Mouse (Mus musculus) heart, adult 2 months (tissue): ENCODE results near the gene Inpp5b. TPM values are rescaled to one million over a fixed set of nuclear protein-coding genes. Genes with fewer than 3 reads are reported as not detected.
A peak's percentile ranks its signal among the peaks of the same experiment; 100 is the strongest.

ENCODE experiments used
- DNase-seq, 2 experiments: peaks; one replicate each; pipeline ENCODE4 v3.0.0; 2021
- H3K27ac ChIP-seq: fragments of 200-600 bp; 2 replicates; pipeline ENCODE4 v1.8.1; 2022
- H3K27me3 ChIP-seq: fragments of 200-500 bp; 2 replicates; pipeline ENCODE4 v1.6.1; 2012; ENCODE audit warnings: mild to moderate bottlenecking, low read length, inconsistent platforms, mixed read lengths; ENCODE audit not compliant: control insufficient read depth, insufficient read depth
- H3K36me3 ChIP-seq: fragments of 200-500 bp; 2 replicates; pipeline ENCODE4 v1.6.1; 2012; ENCODE audit warnings: low read length, inconsistent platforms; ENCODE audit not compliant: control insufficient read depth, insufficient read depth
- H3K4me1 ChIP-seq: fragments of 200-500 bp; 2 replicates; pipeline ENCODE4 v1.6.1; 2011; ENCODE audit warnings: low read length; ENCODE audit not compliant: control insufficient read depth, insufficient read depth
- H3K4me3 ChIP-seq: fragments of 200-600 bp; 2 replicates; pipeline ENCODE4 v1.8.1; 2022
- H3K79me2 ChIP-seq: fragments of 200-500 bp; replicated peaks from 2 replicates; pipeline ENCODE4 v1.6.1; 2012; ENCODE audit warnings: mild to moderate bottlenecking, inconsistent platforms, low read length, moderate library complexity, mixed read lengths; ENCODE audit not compliant: control insufficient read depth, insufficient read depth
- H3K9ac ChIP-seq: fragments of 200-500 bp; 2 replicates; pipeline ENCODE4 v1.6.1; 2012; ENCODE audit warnings: low read depth, mild to moderate bottlenecking, control low read depth, inconsistent platforms, low read length, mixed read lengths
- CTCF ChIP-seq: fragments of 200-600 bp; IDR thresholded peaks from 2 replicates; pipeline ENCODE4 v1.8.1; 2022; ENCODE audit warnings: antibody characterized with exemption, mild to moderate bottlenecking, moderate library complexity
- EP300 ChIP-seq: fragments of 200-500 bp; IDR thresholded peaks from 2 replicates; pipeline ENCODE4 v1.6.1; 2011; ENCODE audit warnings: low read depth, low read length, control low read depth; ENCODE audit not compliant: insufficient read depth
- POLR2A ChIP-seq: fragments of 200-500 bp; IDR thresholded peaks from 2 replicates; pipeline ENCODE4 v1.6.1; 2011; ENCODE audit warnings: mild to moderate bottlenecking, low read depth, low read length, control low read depth; ENCODE audit not compliant: insufficient read depth
- WGBS: fragments of 180-500 bp; shearing (Covaris S2); methylation state at CpG from one replicate; pipeline ENCODE4 v1.1.7; 2018; 5-methylcytosine and 5-hydroxymethylcytosine counted together
- intact Hi-C: fragments of 180-260 bp; cut with DNase I; formaldehyde crosslinking; loops from one replicate; pipeline ENCODE4 v1.15.1; 2025
- polyA plus RNA-seq: library from polyadenylated mRNA; depleted of rRNA; stranded (reverse); fragments of >200 nt; gene quantifications from 2 replicates; pipeline ENCODE4 v1.2.3, GENCODE M21; 2012
- total RNA-seq, 2 experiments: library from RNA; stranded (reverse); gene quantifications; 2 replicates each; pipeline ENCODE4 v1.2.3; 2021

Gene Inpp5b
- total and polyA plus RNA-seq, 3 experiments = 8.0 to 17.8 (median 8.2) TPM

DNA sequence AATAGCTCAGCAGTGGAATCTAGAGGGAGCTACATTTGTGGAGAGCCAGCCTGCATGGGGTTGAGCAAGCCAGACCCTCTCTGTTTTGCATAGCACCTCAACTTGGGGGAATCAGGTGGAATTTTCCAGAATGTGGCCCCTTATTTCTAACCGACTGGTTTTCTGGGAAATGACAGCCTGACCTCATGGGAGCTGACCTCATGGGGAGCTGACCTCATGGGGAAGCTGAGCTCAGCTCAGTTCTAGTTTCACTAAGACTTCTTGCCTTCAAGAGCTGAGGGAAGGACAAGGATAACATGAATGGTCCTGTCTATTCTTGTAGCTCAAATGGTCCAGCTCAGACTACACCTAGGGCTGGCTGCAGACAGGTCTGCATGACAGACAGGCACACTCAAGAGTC, 2.9 kb upstream of the Inpp5b start:
- no peak overlapping the region for H3K4me3 ChIP-seq
- no peaks in the 10 kb centered on the region for H3K27me3 ChIP-seq
- peaks cover 2% of the 10 kb centered on the region; the same call in 1 of the 2 replicates for H3K4me1 ChIP-seq
- WGBS = 25% methylated on average over 1 of the region's 1 CpGs
- no peak overlapping the region for H3K27ac ChIP-seq
- intact Hi-C loops = no loop called here
- no peaks in the 10 kb centered on the region for H3K36me3 ChIP-seq
- H3K9ac ChIP-seq = no peak overlapping the region
- TF ChIP-seq EP300 (no peak), POLR2A (no peak), CTCF (no peak)
- H3K79me2 ChIP-seq = no peaks in the 10 kb centered on the region
- DNase-seq = no peak

DNA sequence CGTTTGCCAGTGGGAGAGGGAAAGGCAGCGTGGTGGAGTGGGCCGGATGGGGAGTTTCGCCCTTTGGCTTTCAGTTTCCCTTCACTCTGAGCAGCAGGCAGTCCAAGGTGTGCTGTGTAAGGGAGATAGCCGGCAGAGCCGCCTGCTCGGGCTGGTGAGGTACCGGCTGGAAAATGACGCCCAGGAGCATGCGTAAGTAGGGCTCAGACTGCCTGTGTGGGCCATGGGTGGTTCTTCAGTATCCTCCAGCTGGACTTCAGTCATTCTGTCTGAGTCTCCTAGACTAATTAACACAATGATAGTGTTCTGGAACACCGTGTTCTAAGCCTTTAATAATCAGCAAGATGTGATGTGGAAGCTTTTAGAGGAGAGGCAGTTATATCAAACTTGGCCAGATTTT, 1.2 kb downstream of the Inpp5b start:
- Histone ChIP-seq H3K27me3 (no peaks in the 10 kb centered on the region), H3K4me1 (peaks cover 2% of the 10 kb centered on the region; the same call in 1 of the 2 replicates), H3K79me2 (no peaks in the 10 kb centered on the region), H3K36me3 (no peaks in the 10 kb centered on the region), H3K9ac (no peak overlapping the region), H3K27ac (no peak overlapping the region), H3K4me3 (no peak overlapping the region)
- intact Hi-C loops = loop anchor here (5.0 kb wide), 1 partner anchor 104 kb away; no protein-coding TSS in a partner anchor
- no peak for DNase-seq
- WGBS = 81% methylated on average over 11 of the region's 11 CpGs
- TF ChIP-seq POLR2A (no peak), CTCF (no peak), EP300 (no peak)

DNA sequence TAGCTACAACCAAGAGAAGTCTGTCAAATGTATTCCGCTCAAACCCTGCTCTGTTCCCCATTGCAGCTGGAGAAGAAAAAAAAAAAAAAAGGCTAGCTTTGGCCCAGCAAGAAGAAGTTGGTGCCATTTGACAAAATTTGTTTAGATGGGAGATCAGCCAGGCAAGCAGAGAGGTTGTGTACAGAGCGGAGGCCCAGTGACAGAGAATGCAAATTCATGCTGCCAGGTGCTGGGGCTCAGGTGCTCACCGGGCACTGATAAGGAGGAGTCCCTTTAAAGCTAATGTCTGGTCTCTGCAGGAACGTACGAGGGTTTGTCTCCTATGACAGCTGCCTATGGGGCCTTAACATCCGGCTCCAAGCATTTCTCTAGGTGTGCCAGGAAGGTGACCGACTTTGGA, 4.9 kb downstream of the Inpp5b start:
- WGBS = 85% methylated on average over 7 of the region's 7 CpGs
- no peak overlapping the region for H3K4me3 ChIP-seq
- no peaks in the 10 kb centered on the region for H3K36me3 ChIP-seq
- DNase-seq = no peak
- no peak overlapping the region for H3K9ac ChIP-seq
- no peak overlapping the region for H3K27ac ChIP-seq
- H3K79me2 ChIP-seq = no peaks in the 10 kb centered on the region
- H3K27me3 ChIP-seq = no peaks in the 10 kb centered on the region
- intact Hi-C loops = no loop called here
- TF ChIP-seq EP300 (no peak), CTCF (no peak), POLR2A (no peak)
- H3K4me1 ChIP-seq = peaks cover 2% of the 10 kb centered on the region; the same call in 1 of the 2 replicates

DNA sequence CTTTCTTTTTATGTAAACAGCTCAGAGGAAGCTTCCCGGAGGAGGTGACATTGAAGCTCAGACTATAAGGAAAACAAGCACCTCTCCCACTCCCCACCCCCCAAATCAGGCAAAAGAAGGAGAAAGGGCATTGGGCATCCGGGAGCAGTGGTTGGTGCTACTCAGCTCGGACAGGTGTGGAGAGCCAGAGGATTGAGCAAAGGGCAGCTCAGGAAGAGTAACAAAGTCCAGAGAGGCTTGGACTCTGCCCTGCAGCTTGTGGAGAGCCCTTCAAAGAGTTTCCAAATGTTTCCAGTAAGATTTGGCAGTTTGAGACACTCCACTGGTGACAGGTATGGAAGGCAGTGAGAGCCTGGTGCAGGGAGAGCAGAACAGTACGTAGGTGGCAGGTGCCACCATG, 6.2 kb downstream of the Inpp5b start:
- Histone ChIP-seq H3K4me3 (no peak overlapping the region), H3K9ac (no peak overlapping the region), H3K4me1 (peaks cover 6% of the 10 kb centered on the region), H3K79me2 (no peaks in the 10 kb centered on the region), H3K27ac (no peak overlapping the region), H3K27me3 (no peaks in the 10 kb centered on the region), H3K36me3 (no peaks in the 10 kb centered on the region)
- DNase-seq = no peak
- TF ChIP-seq CTCF = no peak
- no peak for TF ChIP-seq POLR2A
- TF ChIP-seq EP300 = no peak
- 80% methylated on average over 4 of the region's 4 CpGs for WGBS
- intact Hi-C loops = no loop called here

DNA sequence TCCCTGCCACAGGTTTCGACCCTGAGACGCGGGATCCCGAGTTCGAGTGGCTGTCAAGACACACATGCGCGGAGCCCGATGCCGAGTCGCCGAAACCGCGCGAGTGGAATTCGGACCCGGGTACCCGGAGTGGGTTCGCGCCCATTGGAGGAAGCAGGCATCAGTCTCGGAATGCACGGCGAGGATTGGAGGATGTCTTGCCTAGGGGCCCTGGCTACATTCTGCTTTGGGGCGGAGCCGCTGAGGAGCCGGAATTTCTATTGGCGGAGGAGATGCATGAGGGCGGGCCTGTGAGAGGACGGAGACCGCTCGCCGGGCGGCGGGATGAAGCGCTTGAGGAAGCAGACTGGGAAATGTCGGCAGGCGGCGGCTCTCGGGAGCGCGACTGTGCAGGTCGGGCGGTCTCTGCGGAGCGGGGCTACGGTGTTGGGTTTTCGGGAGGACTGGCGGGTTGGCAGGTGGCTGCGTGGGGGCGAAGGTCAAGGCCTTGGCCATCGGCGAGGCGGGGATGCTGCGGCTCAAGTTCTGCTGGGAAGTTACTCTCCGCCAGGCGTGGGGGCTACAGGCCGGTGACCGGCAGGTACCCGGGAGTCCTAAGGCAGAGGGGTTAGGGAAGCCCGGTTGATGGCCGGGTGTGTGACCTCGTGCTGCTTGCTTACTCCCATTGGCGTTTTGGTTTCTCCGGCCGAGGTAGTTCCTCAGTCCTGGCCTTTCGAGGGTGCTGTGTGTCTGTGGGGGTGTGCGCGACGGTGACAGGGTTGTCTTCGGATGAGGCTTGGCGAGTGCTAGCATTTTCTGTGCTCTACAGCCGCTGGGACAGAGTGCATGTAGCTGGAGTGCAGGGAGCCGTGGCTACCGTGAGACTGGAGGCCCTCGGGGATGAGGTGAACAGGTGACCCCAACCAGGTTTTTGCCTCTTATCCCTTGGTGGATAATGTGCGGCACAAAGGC, 9.9 kb downstream of the Inpp5b start:
- peak overlapping the region; percentile 94 for H3K4me3 ChIP-seq
- peaks cover 11% of the 10 kb centered on the region for H3K4me1 ChIP-seq
- peak overlapping the region; percentile 60 for H3K27ac ChIP-seq
- H3K9ac ChIP-seq = peak overlapping the region; percentile 81
- peak; percentile 99 for DNase-seq
- WGBS = under 1% methylated on average over 75 of the region's 75 CpGs
- peaks cover 4% of the 10 kb centered on the region for H3K79me2 ChIP-seq
- H3K36me3 ChIP-seq = peaks cover 4% of the 10 kb centered on the region
- no peaks in the 10 kb centered on the region for H3K27me3 ChIP-seq
- intact Hi-C loops = loop anchor here (5.0 kb wide), 1 partner anchor 51 kb away; the partner anchor contains the start of gene Mtf1
- 0 out of 2 replicates have a peak, but pooled peaks have one; percentile 38 for TF ChIP-seq EP300
- TF ChIP-seq POLR2A = peak; percentile 62
- TF ChIP-seq CTCF = peak; percentile 27
